Mouse (Mus musculus): Measurements from ENCODE around the gene Scn5a. TPM values are rescaled to one million over a fixed set of nuclear protein-coding genes. Genes with fewer than 3 reads are reported as not detected.
A peak's percentile ranks its signal among the peaks of the same experiment; 100 is the strongest.

The Scn5a gene
- polyA plus RNA-seq, 1 experiment, result 6.4 TPM

- no peak overlapping the region for H3K27ac ChIP-seq (ENCODE audit: control insufficient read depth, insufficient read depth, low read length)
- 86% methylated on average over 5 of the region's 5 CpGs for WGBS
- H3K27me3 ChIP-seq (ENCODE audit: control insufficient read depth, insufficient read depth, low read length), result no peaks in the 10 kb centered on the region
- H3K4me1 ChIP-seq (replicated peaks; ENCODE audit: control insufficient read depth, insufficient read depth, low read length), result peaks cover 3% of the 10 kb centered on the region
- TF ChIP-seq CTCF (IDR thresholded peaks at IDR 0.05; ENCODE audit: borderline replicate concordance, control insufficient read depth, extremely low read depth, insufficient read depth, low read length, poor library complexity), result no peak
- DNase-seq, result no peak
- H3K36me3 ChIP-seq (ENCODE audit: control insufficient read depth, insufficient read depth, low read length), result no peaks in the 10 kb centered on the region
- H3K4me3 ChIP-seq (ENCODE audit: control insufficient read depth, insufficient read depth, low read length), result no peak overlapping the region
Observed at GRCm38 (mm10) chr9:119496960-119497359, 81.9 kb downstream of the Scn5a start.

- no peak overlapping the region for H3K27ac ChIP-seq (ENCODE audit: control insufficient read depth, insufficient read depth, low read length)
- H3K4me3 ChIP-seq (ENCODE audit: control insufficient read depth, insufficient read depth, low read length), result no peak overlapping the region
- H3K4me1 ChIP-seq (replicated peaks; ENCODE audit: control insufficient read depth, insufficient read depth, low read length), result peaks cover 3% of the 10 kb centered on the region
- TF ChIP-seq CTCF (IDR thresholded peaks at IDR 0.05; ENCODE audit: borderline replicate concordance, control insufficient read depth, extremely low read depth, insufficient read depth, low read length, poor library complexity), result no peak
- no peak for TF ChIP-seq POLR2A (IDR thresholded peaks at IDR 0.05; ENCODE audit: control insufficient read depth, extremely low read depth, insufficient read depth, low read length, poor library complexity)
- no peaks in the 10 kb centered on the region for H3K36me3 ChIP-seq (ENCODE audit: control insufficient read depth, insufficient read depth, low read length)
- 91% methylated on average over 9 of the region's 9 CpGs for WGBS
- no peak for DNase-seq
- H3K27me3 ChIP-seq (ENCODE audit: control insufficient read depth, insufficient read depth, low read length), result no peaks in the 10 kb centered on the region
Observed at GRCm38 (mm10) chr9:119496354-119496753, 82.5 kb downstream of the Scn5a start.

GRCm38 (mm10) chr9:119484868-119485267 lies 93.9 kb downstream of the Scn5a start:
- TF ChIP-seq CTCF (IDR thresholded peaks at IDR 0.05; ENCODE audit: borderline replicate concordance, control insufficient read depth, extremely low read depth, insufficient read depth, low read length, poor library complexity), result no peak
- no peak for TF ChIP-seq POLR2A (IDR thresholded peaks at IDR 0.05; ENCODE audit: control insufficient read depth, extremely low read depth, insufficient read depth, low read length, poor library complexity)
- 34% methylated on average over 13 of the region's 13 CpGs for WGBS
- no peak overlapping the region for H3K4me3 ChIP-seq (ENCODE audit: control insufficient read depth, insufficient read depth, low read length)
- no peaks in the 10 kb centered on the region for H3K36me3 ChIP-seq (ENCODE audit: control insufficient read depth, insufficient read depth, low read length)
- H3K27me3 ChIP-seq (ENCODE audit: control insufficient read depth, insufficient read depth, low read length), result no peaks in the 10 kb centered on the region
- DNase-seq, result no peak
- H3K27ac ChIP-seq (ENCODE audit: control insufficient read depth, insufficient read depth, low read length), result peak overlapping the region; percentile 41; the same call in 1 of the 2 replicates
- H3K4me1 ChIP-seq (replicated peaks; ENCODE audit: control insufficient read depth, insufficient read depth, low read length), result peaks cover 39% of the 10 kb centered on the region

GRCm38 (mm10) chr9:119484420-119484819 lies 94.4 kb downstream of the Scn5a start:
- Histone ChIP-seq H3K4me3 (ENCODE audit: control insufficient read depth, insufficient read depth, low read length) (no peak overlapping the region), H3K4me1 (replicated peaks; ENCODE audit: control insufficient read depth, insufficient read depth, low read length) (peaks cover 39% of the 10 kb centered on the region), H3K27me3 (ENCODE audit: control insufficient read depth, insufficient read depth, low read length) (no peaks in the 10 kb centered on the region), H3K27ac (ENCODE audit: control insufficient read depth, insufficient read depth, low read length) (peak overlapping the region; percentile 41; the same call in 1 of the 2 replicates), H3K36me3 (ENCODE audit: control insufficient read depth, insufficient read depth, low read length) (no peaks in the 10 kb centered on the region)
- no peak for DNase-seq
- no peak for TF ChIP-seq CTCF (IDR thresholded peaks at IDR 0.05; ENCODE audit: borderline replicate concordance, control insufficient read depth, extremely low read depth, insufficient read depth, low read length, poor library complexity)
- WGBS, result 87% methylated on average over 9 of the region's 9 CpGs

- no peak for TF ChIP-seq CTCF (IDR thresholded peaks at IDR 0.05; ENCODE audit: borderline replicate concordance, control insufficient read depth, extremely low read depth, insufficient read depth, low read length, poor library complexity)
- TF ChIP-seq POLR2A (IDR thresholded peaks at IDR 0.05; ENCODE audit: control insufficient read depth, extremely low read depth, insufficient read depth, low read length, poor library complexity), result no peak
- no peaks in the 10 kb centered on the region for H3K36me3 ChIP-seq (ENCODE audit: control insufficient read depth, insufficient read depth, low read length)
- peak; percentile 41 for DNase-seq
- H3K27me3 ChIP-seq (ENCODE audit: control insufficient read depth, insufficient read depth, low read length), result no peaks in the 10 kb centered on the region
- H3K27ac ChIP-seq (ENCODE audit: control insufficient read depth, insufficient read depth, low read length), result peak overlapping the region; percentile 41; the same call in 1 of the 2 replicates
- WGBS, result 51% methylated on average over 23 of the region's 23 CpGs
- H3K4me3 ChIP-seq (ENCODE audit: control insufficient read depth, insufficient read depth, low read length), result no peak overlapping the region
- H3K4me1 ChIP-seq (replicated peaks; ENCODE audit: control insufficient read depth, insufficient read depth, low read length), result peaks cover 39% of the 10 kb centered on the region
Observed at GRCm38 (mm10) chr9:119483554-119484353, 95.1 kb downstream of the Scn5a start.

GRCm38 (mm10) chr9:119481612-119482011 lies 97.2 kb downstream of the Scn5a start:
- no peak overlapping the region for H3K4me3 ChIP-seq (ENCODE audit: control insufficient read depth, insufficient read depth, low read length)
- H3K36me3 ChIP-seq (ENCODE audit: control insufficient read depth, insufficient read depth, low read length), result no peaks in the 10 kb centered on the region
- WGBS, result 96% methylated on average over 4 of the region's 4 CpGs
- no peaks in the 10 kb centered on the region for H3K27me3 ChIP-seq (ENCODE audit: control insufficient read depth, insufficient read depth, low read length)
- H3K4me1 ChIP-seq (replicated peaks; ENCODE audit: control insufficient read depth, insufficient read depth, low read length), result peaks cover 44% of the 10 kb centered on the region
- no peak for TF ChIP-seq CTCF (IDR thresholded peaks at IDR 0.05; ENCODE audit: borderline replicate concordance, control insufficient read depth, extremely low read depth, insufficient read depth, low read length, poor library complexity)
- no peak for TF ChIP-seq POLR2A (IDR thresholded peaks at IDR 0.05; ENCODE audit: control insufficient read depth, extremely low read depth, insufficient read depth, low read length, poor library complexity)
- no peak for DNase-seq
- H3K27ac ChIP-seq (ENCODE audit: control insufficient read depth, insufficient read depth, low read length), result no peak overlapping the region
